Mouse (Mus musculus) cerebellum, adult 2 months (tissue): ENCODE data around the gene Nrtn. TPM values are rescaled to one million over a fixed set of nuclear protein-coding genes. Genes with fewer than 3 reads are reported as not detected.

Source experiments
- DNase-seq, 2 experiments: peaks; one replicate each; pipeline ENCODE4 v3.0.0; 2021
- H3K27ac ChIP-seq: fragments of 200-500 bp; 2 replicates; pipeline ENCODE4 v1.5.1; 2012; ENCODE audit warnings: low read length, control low read depth, inconsistent platforms; ENCODE audit not compliant: insufficient read depth
- H3K27me3 ChIP-seq: fragments of 200-500 bp; 2 replicates; pipeline ENCODE4 v1.6.1; 2012; ENCODE audit warnings: inconsistent platforms, mild to moderate bottlenecking, low read length, moderate library complexity; ENCODE audit not compliant: control insufficient read depth, insufficient read depth
- H3K4me1 ChIP-seq: fragments of 200-500 bp; 2 replicates; pipeline ENCODE4 v1.6.1; 2011; ENCODE audit warnings: low read length; ENCODE audit not compliant: control insufficient read depth, insufficient read depth
- H3K4me3 ChIP-seq: fragments of 200-500 bp; replicated peaks from 2 replicates; pipeline ENCODE3; 2011; ENCODE audit warnings: mild to moderate bottlenecking, low read depth, low read length, control low read depth; ENCODE audit not compliant: insufficient read depth
- CTCF ChIP-seq: fragments of 200-500 bp; IDR thresholded peaks from 2 replicates; pipeline ENCODE4 v1.5.1; 2011; ENCODE audit warnings: low read depth, mild to moderate bottlenecking, control low read depth, low read length, moderate library complexity, borderline replicate concordance; ENCODE audit not compliant: insufficient read depth
- POLR2A ChIP-seq: fragments of 200-500 bp; IDR thresholded peaks from 2 replicates; pipeline ENCODE4 v1.6.1; 2011; ENCODE audit warnings: low read length, control low read depth, borderline replicate concordance; ENCODE audit not compliant: insufficient read depth
- whole genome bisulfite sequencing: fragments of 180-500 bp; shearing (Covaris S2); methylation state at CpG from one replicate; pipeline ENCODE4 v1.1.7; 2018; 5-methylcytosine and 5-hydroxymethylcytosine counted together
- polyA plus RNA-seq: library from polyadenylated mRNA; depleted of rRNA; stranded (reverse); fragments of >200 nt; gene quantifications from 2 replicates; pipeline ENCODE4 v1.2.3, GENCODE M21; 2012

Nrtn gene
- polyA plus RNA-seq, 1 experiment, result 9.3 TPM

DNA sequence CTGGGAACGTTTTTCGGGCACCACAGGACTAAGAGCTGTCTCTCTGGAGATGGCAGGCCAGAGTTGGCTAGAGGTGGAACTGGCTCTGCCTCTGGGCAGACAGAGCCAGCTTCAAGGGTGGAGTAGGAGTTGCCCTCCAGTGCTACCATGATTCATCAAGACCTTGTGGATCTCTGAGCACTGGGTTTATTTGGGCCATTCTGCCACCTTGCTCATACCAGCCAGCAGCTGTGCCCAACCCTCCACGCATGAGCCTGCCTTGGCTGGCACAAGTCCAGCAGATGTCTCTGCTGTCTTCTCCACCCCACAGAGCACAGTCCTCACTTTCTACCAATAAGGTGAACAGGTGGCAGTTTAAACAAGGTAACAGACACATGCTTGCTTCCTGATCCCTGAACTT is 31.6 kb upstream of the Nrtn start:
- H3K4me3 ChIP-seq, result no peak overlapping the region
- H3K27me3 ChIP-seq, result no peaks in the 10 kb centered on the region
- TF ChIP-seq POLR2A (no peak), CTCF (no peak)
- H3K4me1 ChIP-seq, result no peaks in the 10 kb centered on the region
- no peak for DNase-seq
- no peak overlapping the region for H3K27ac ChIP-seq
- WGBS, result 35% methylated on average over 3 of the region's 3 CpGs

DNA sequence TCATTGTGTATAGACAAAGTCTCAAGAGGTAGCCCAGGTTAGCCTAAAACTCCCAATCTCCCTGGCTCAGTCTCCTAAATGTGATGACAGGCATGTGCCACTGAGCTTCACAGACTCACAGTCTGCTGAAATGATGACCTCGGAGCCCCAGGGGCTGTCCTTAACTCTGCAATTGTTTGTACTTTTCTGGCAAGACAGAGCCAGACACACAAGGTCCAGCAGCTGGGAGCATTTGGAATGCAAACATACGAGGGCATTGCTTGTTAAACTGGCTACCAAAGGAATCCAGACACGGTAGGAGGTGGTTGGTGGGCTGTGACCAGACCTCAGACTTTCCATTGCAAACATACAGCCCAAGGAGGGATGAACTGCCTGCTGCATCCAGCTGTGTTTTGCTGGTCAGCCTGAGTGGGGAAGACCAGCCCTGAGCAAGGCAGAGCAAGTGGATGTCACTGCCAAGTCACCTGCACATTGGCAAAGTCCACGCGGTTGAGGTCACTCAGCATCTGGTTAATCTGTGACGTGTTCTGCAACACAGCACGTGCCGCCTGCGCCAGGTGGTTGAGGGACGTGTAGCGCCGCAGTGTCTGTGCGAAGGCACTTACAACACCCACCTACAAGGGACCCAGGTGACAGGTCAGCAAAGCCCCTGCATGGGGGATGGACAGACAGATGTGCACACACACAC is 23.1 kb upstream of the Nrtn start:
- TF ChIP-seq CTCF, result no peak
- no peak for TF ChIP-seq POLR2A
- Histone ChIP-seq H3K27me3 (no peaks in the 10 kb centered on the region), H3K27ac (no peak overlapping the region), H3K4me1 (no peaks in the 10 kb centered on the region), H3K4me3 (no peak overlapping the region)
- 80% methylated on average over 13 of the region's 13 CpGs for WGBS
- DNase-seq, result no peak

DNA sequence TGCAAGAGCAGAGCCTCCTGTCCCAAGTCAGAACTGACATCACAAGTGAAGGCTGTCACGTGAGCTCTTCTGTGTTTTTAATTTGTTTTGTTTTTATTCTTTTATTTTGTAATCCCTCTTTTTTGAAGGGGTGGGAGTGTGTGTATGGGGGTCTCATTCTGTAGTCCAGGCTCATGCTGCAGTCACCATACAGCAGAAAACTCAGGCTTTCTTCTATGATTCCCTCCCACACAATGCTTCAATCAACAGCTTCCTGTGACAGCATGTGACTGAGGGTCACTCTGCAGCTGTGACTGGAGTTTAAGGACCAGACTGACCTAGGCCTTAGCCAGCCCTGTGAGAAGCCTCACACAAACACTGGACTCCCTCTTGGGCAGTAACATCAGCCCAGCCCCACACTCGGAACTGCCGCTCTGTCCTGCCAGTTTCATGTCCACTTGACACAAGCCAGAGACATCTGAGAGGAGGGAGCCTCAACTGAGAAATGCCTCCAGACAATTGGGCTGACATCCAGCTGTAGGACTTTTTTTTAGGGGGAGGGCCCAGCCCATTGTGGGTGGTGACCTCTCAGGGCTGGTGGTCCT is 21.5 kb upstream of the Nrtn start:
- TF ChIP-seq POLR2A (no peak), CTCF (no peak)
- H3K27me3 ChIP-seq, result no peaks in the 10 kb centered on the region
- H3K27ac ChIP-seq, result no peak overlapping the region
- DNase-seq, result no peak
- 61% methylated on average over 3 of the region's 3 CpGs for WGBS
- no peak overlapping the region for H3K4me3 ChIP-seq
- H3K4me1 ChIP-seq, result no peaks in the 10 kb centered on the region

DNA sequence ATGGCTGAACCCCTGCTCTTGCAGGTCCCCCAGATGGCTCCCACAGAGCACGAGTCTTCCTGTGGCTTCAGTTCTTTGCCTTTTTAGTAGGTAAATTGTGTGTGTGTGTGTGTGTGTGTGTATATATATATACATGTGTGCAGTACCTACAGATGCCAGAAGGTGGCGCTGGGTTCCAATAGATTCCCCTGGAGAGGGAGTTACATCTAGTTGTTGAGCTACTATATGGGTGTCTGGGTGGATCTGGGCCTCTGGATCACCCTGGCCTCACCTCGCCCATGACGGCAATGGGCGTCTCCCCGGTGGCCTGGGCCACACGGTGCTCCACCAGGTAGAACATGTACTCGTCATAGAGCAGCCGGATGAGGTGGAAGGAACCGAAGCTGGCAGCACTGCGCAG is 20.2 kb upstream of the Nrtn start:
- 91% methylated on average over 11 of the region's 11 CpGs for WGBS

DNA sequence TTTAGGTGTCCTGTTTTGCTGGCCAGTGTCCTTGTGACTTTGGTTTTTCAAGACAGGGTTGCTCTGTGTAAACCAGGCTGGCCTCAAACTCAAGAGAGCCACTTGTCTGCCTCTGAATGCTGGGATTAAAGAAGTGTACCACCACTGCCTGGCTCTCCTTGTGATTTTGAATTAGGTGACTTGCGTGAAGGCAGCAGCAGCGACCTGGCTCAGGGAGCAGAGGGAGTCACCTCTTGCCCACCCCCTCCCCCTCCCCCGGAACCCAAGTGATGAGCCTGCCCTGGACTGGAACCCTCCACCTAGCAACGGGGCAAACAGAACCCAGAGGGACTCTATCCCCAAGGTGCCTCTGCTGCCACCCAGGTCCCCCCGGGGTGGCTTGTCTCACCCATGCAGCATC is 12.6 kb upstream of the Nrtn start, which contains the start of gene Prr22:
Prr22 (plus strand) TSS at position 301 of the 400 bp plus-strand sequence.
- TF ChIP-seq CTCF (no peak), POLR2A (no peak)
- DNase-seq, result no peak
- peaks cover 3% of the 10 kb centered on the region; the same call in 1 of the 2 replicates for H3K4me1 ChIP-seq
- no peak within 1 kb of the TSS for H3K4me3 ChIP-seq
- no peaks in the 10 kb centered on the region for H3K27me3 ChIP-seq
- H3K27ac ChIP-seq, result no peak within 1 kb of the TSS
- WGBS, result 90% methylated on average over 5 of the region's 5 CpGs

More for the DNA sequence above, 20.2 kb upstream of the Nrtn start:
- no peak overlapping the region for H3K4me3 ChIP-seq
- no peak for TF ChIP-seq POLR2A
- TF ChIP-seq CTCF, result no peak
- no peaks in the 10 kb centered on the region for H3K27me3 ChIP-seq
- no peaks in the 10 kb centered on the region for H3K4me1 ChIP-seq
- no peak for DNase-seq
- H3K27ac ChIP-seq, result no peak overlapping the region

DNA sequence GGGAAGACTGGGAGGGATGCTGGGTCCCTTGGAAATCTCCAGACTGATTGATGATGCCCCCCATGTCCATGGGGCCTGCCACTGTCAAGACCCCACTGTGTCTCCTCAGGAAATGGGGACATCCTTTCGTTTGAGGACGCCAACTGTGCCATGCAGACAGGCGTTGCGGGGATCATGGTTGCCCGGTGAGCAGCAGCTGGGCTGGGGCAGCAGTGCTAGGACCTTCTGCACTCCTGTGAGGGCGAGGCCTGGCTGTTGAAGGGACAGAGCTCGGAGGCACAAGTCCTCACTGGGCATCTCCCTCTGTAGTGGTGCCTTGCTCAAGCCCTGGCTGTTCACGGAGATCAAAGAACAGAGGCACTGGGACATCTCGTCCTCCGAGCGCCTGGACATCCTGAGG is 11.6 kb upstream of the Nrtn start:
- WGBS, result 91% methylated on average over 11 of the region's 11 CpGs
- H3K27me3 ChIP-seq, result no peaks in the 10 kb centered on the region
- H3K4me1 ChIP-seq, result peaks cover 3% of the 10 kb centered on the region; the same call in 1 of the 2 replicates
- TF ChIP-seq CTCF (no peak), POLR2A (no peak)
- no peak overlapping the region for H3K27ac ChIP-seq
- no peak for DNase-seq
- no peak overlapping the region for H3K4me3 ChIP-seq

DNA sequence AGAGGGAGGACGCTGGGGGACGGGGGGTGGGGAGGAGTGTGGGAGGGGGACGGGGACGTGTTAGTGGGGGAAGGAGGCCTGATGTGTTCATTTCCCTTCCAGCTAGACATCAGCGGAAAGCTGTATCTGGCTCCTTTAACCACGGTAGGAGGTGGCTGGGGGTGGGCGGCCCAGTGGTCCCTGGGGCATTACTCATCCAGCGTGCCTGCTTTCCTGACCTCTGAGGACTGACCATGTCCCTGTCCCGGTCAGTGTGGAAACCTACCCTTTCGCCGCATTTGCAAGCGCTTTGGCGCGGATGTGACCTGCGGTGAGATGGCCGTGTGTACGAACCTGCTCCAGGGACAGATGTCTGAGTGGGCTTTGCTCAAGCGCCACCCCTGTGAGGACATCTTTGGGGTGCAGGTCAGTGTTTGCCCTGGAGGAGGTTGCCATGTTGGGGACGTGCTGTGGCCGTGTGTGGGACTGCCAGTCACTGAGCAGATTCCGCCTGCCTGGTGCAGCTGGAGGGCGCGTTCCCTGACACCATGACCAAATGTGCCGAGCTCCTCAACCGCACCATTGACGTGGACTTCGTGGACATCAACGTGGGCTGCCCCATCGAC is 10.3 kb upstream of the Nrtn start:
- H3K27me3 ChIP-seq, result no peaks in the 10 kb centered on the region
- no peak overlapping the region for H3K27ac ChIP-seq
- no peak for TF ChIP-seq CTCF
- no peak for TF ChIP-seq POLR2A
- peak in 1 of 2 experiments; percentile 27 for DNase-seq
- no peak overlapping the region for H3K4me3 ChIP-seq
- WGBS, result 90% methylated on average over 29 of the region's 29 CpGs
- peaks cover 9% of the 10 kb centered on the region for H3K4me1 ChIP-seq

DNA sequence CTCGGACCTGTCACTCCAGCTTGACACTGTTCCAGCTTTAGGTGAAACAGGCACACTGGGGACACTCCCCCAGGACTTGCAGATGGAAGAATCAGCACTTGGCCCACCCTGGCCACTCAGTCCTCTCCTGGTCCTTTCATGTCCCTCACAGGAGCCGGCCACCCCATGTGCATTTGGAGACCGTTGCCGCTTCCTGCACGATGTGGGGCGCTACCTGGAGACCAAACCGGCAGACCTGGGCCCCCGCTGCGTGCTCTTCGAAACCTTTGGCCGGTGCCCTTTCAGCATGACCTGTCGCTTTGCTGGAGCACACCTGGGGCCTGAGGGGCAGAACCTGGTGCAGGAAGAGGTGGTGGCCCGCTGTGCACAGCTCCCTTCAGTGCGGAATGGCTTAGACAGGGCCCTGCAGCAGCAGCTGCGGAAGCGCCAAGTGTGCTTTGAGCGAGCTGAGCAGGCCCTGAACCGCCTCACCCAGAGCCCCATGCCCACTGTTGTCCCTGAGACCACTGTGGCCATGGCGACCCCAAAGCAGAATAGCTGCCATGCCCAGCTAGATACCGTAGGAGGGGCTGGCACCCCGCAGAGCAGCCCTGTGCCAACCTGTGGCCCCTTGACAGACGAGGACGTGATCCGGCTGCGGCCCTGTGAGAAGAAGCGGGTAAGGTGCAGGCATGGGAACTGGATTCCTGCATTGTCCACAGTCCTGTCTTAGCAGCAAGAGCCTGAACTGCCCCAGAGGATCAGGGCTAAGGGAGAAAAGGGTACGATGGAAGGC is 9.5 kb upstream of the Nrtn start:
- H3K27ac ChIP-seq, result no peak overlapping the region
- H3K4me1 ChIP-seq, result peaks cover 12% of the 10 kb centered on the region
- 86% methylated on average over 27 of the region's 27 CpGs for WGBS
- TF ChIP-seq POLR2A, result no peak
- no peak for TF ChIP-seq CTCF
- H3K4me3 ChIP-seq, result no peak overlapping the region
- no peaks in the 10 kb centered on the region for H3K27me3 ChIP-seq
- DNase-seq, result peak in 1 of 2 experiments; percentile 27
